Mouse (Mus musculus): ENCODE data around the gene Atxn1. TPM values are rescaled to one million over a fixed set of nuclear protein-coding genes. Genes with fewer than 3 reads are reported as not detected.

Atxn1 gene
- polyA plus RNA-seq, 1 experiment from 2014 or later = 6.8 TPM

- Histone ChIP-seq H3K27me3 (ENCODE audit: insufficient read depth, low read length) (no peaks in the 10 kb centered on the region), H3K4me1 (replicated peaks; ENCODE audit: insufficient read depth, low read length) (0 out of 2 replicates have a peak, but pooled peaks cover 3% of the 10 kb centered on the region), H3K4me2 (ENCODE audit: low read length) (no peak overlapping the region), H3K27ac (no peak overlapping the region), H3K4me3 (replicated peaks; ENCODE audit: low read depth, low read length) (no peak overlapping the region), H3K36me3 (ENCODE audit: insufficient read depth, low read length) (no peaks in the 10 kb centered on the region), H3K9ac (ENCODE audit: low read depth, low read length) (no peak overlapping the region), H3K9me3 (replicated peaks; ENCODE audit: low read length) (no peaks in the 10 kb centered on the region)
- no peak for DNase-seq (ENCODE audit: low spot score)
- no peak for TF ChIP-seq CTCF (IDR thresholded peaks at IDR 0.05; ENCODE audit: low read depth)
- no peak for ATAC-seq (replicated peaks; ENCODE audit: low FRiP score, low read depth)
- 87% methylated on average over 5 of the region's 5 CpGs for WGBS
Measured at GRCm38 (mm10) chr13:45658343-45658742, 306.5 kb downstream of the Atxn1 start.

- no peaks in the 10 kb centered on the region for H3K27me3 ChIP-seq (ENCODE audit: insufficient read depth, low read length)
- no peak overlapping the region for H3K9ac ChIP-seq (ENCODE audit: low read depth, low read length)
- ATAC-seq (replicated peaks; ENCODE audit: low FRiP score, low read depth) (no peak), DNase-seq (ENCODE audit: low spot score) (no peak)
- H3K9me3 ChIP-seq (replicated peaks; ENCODE audit: low read length) = no peaks in the 10 kb centered on the region
- no peaks in the 10 kb centered on the region for H3K36me3 ChIP-seq (ENCODE audit: insufficient read depth, low read length)
- no peak overlapping the region for H3K27ac ChIP-seq
- 0 out of 2 replicates have a peak, but pooled peaks cover 3% of the 10 kb centered on the region for H3K4me1 ChIP-seq (replicated peaks; ENCODE audit: insufficient read depth, low read length)
- H3K4me3 ChIP-seq (replicated peaks; ENCODE audit: low read depth, low read length) = no peak overlapping the region
- no peak for TF ChIP-seq CTCF (IDR thresholded peaks at IDR 0.05; ENCODE audit: low read depth)
- H3K4me2 ChIP-seq (ENCODE audit: low read length) = no peak overlapping the region
- 97% methylated on average over 1 of the region's 1 CpGs for WGBS
Measured at GRCm38 (mm10) chr13:45657176-45657575, 307.6 kb downstream of the Atxn1 start.

- no peak for TF ChIP-seq CTCF (IDR thresholded peaks at IDR 0.05; ENCODE audit: low read depth)
- 71% methylated on average over 10 of the region's 10 CpGs for WGBS
- Histone ChIP-seq H3K36me3 (ENCODE audit: insufficient read depth, low read length) (no peaks in the 10 kb centered on the region), H3K4me1 (replicated peaks; ENCODE audit: insufficient read depth, low read length) (0 out of 2 replicates have a peak, but pooled peaks cover 3% of the 10 kb centered on the region), H3K27ac (no peak overlapping the region), H3K4me2 (ENCODE audit: low read length) (no peak overlapping the region), H3K4me3 (replicated peaks; ENCODE audit: low read depth, low read length) (no peak overlapping the region), H3K27me3 (ENCODE audit: insufficient read depth, low read length) (no peaks in the 10 kb centered on the region), H3K9me3 (replicated peaks; ENCODE audit: low read length) (no peaks in the 10 kb centered on the region), H3K9ac (ENCODE audit: low read depth, low read length) (no peak overlapping the region)
- DNase-seq (ENCODE audit: low spot score) (no peak), ATAC-seq (replicated peaks; ENCODE audit: low FRiP score, low read depth) (no peak)
Measured at GRCm38 (mm10) chr13:45651652-45652241, 313.1 kb downstream of the Atxn1 start.

- no peaks in the 10 kb centered on the region for H3K9me3 ChIP-seq (replicated peaks; ENCODE audit: low read length)
- H3K4me2 ChIP-seq (ENCODE audit: low read length) = no peak overlapping the region
- DNase-seq (ENCODE audit: low spot score) (peak; percentile 19), ATAC-seq (replicated peaks; ENCODE audit: low FRiP score, low read depth) (no peak)
- no peak overlapping the region for H3K4me3 ChIP-seq (replicated peaks; ENCODE audit: low read depth, low read length)
- no peaks in the 10 kb centered on the region for H3K36me3 ChIP-seq (ENCODE audit: insufficient read depth, low read length)
- 0 out of 2 replicates have a peak, but pooled peaks cover 3% of the 10 kb centered on the region for H3K4me1 ChIP-seq (replicated peaks; ENCODE audit: insufficient read depth, low read length)
- no peak overlapping the region for H3K9ac ChIP-seq (ENCODE audit: low read depth, low read length)
- no peaks in the 10 kb centered on the region for H3K27me3 ChIP-seq (ENCODE audit: insufficient read depth, low read length)
- TF ChIP-seq CTCF (IDR thresholded peaks at IDR 0.05; ENCODE audit: low read depth) = no peak
- H3K27ac ChIP-seq = no peak overlapping the region
- WGBS = 53% methylated on average over 4 of the region's 4 CpGs
Measured at GRCm38 (mm10) chr13:45649197-45649812, 315.5 kb downstream of the Atxn1 start.

GRCm38 (mm10) chr13:45643780-45644395 lies 320.9 kb downstream of the Atxn1 start:
- Histone ChIP-seq H3K36me3 (ENCODE audit: insufficient read depth, low read length) (no peaks in the 10 kb centered on the region), H3K4me3 (replicated peaks; ENCODE audit: low read depth, low read length) (no peak overlapping the region), H3K4me1 (replicated peaks; ENCODE audit: insufficient read depth, low read length) (no peaks in the 10 kb centered on the region), H3K9ac (ENCODE audit: low read depth, low read length) (no peak overlapping the region), H3K27ac (no peak overlapping the region), H3K27me3 (ENCODE audit: insufficient read depth, low read length) (no peaks in the 10 kb centered on the region), H3K4me2 (ENCODE audit: low read length) (no peak overlapping the region), H3K9me3 (replicated peaks; ENCODE audit: low read length) (no peaks in the 10 kb centered on the region)
- DNase-seq (ENCODE audit: low spot score) = no peak
- ATAC-seq (replicated peaks; ENCODE audit: low FRiP score, low read depth) = no peak
- TF ChIP-seq CTCF (IDR thresholded peaks at IDR 0.05; ENCODE audit: low read depth) = no peak
- WGBS = 59% methylated on average over 6 of the region's 6 CpGs

GRCm38 (mm10) chr13:45642913-45643312 lies 321.9 kb downstream of the Atxn1 start:
- no peak for DNase-seq (ENCODE audit: low spot score)
- H3K4me2 ChIP-seq (ENCODE audit: low read length) = no peak overlapping the region
- no peaks in the 10 kb centered on the region for H3K36me3 ChIP-seq (ENCODE audit: insufficient read depth, low read length)
- H3K27ac ChIP-seq = no peak overlapping the region
- no peak for ATAC-seq (replicated peaks; ENCODE audit: low FRiP score, low read depth)
- no peak overlapping the region for H3K9ac ChIP-seq (ENCODE audit: low read depth, low read length)
- H3K27me3 ChIP-seq (ENCODE audit: insufficient read depth, low read length) = no peaks in the 10 kb centered on the region
- no peak for TF ChIP-seq CTCF (IDR thresholded peaks at IDR 0.05; ENCODE audit: low read depth)
- WGBS = 78% methylated on average over 7 of the region's 7 CpGs
- no peak overlapping the region for H3K4me3 ChIP-seq (replicated peaks; ENCODE audit: low read depth, low read length)
- H3K9me3 ChIP-seq (replicated peaks; ENCODE audit: low read length) = no peaks in the 10 kb centered on the region
- H3K4me1 ChIP-seq (replicated peaks; ENCODE audit: insufficient read depth, low read length) = no peaks in the 10 kb centered on the region
